Mouse (Mus musculus) kidney, embryonic 14.5 days (tissue): ENCODE results near the gene Gm28053. TPM values are rescaled to one million over a fixed set of nuclear protein-coding genes. Genes with fewer than 3 reads are reported as not detected.

ENCODE experiments used
- ATAC-seq: fragments of 200-750 bp; cut with Nextera tagmentation; 2 replicates; pipeline ENCODE4 v1.8.0; 2017; ENCODE audit warnings: moderate number of reproducible peaks, mild to moderate bottlenecking, moderate TSS enrichment, moderate library complexity; ENCODE audit not compliant: low FRiP score, low TSS enrichment
- H3K27ac ChIP-seq: fragments of 300-500 bp; sonication (generic); 2 replicates; pipeline ENCODE4 v1.5.1; 2014; ENCODE audit warnings: low read depth, mild to moderate bottlenecking, low read length, moderate library complexity, mixed read lengths
- H3K27me3 ChIP-seq: fragments of 300-500 bp; sonication (generic); 2 replicates; pipeline ENCODE4 v1.6.1; 2014; ENCODE audit warnings: mild to moderate bottlenecking, low read length; ENCODE audit not compliant: control insufficient read depth, insufficient read depth
- H3K36me3 ChIP-seq: fragments of 300-500 bp; sonication (generic); 2 replicates; pipeline ENCODE4 v1.6.1; 2014; ENCODE audit warnings: low read length, mixed read lengths; ENCODE audit not compliant: control insufficient read depth, insufficient read depth
- H3K4me1 ChIP-seq: fragments of 300-500 bp; sonication (generic); 2 replicates; pipeline ENCODE4 v1.6.1; 2014; ENCODE audit warnings: low read length, mixed read lengths; ENCODE audit not compliant: control insufficient read depth, insufficient read depth
- H3K4me2 ChIP-seq: fragments of 300-500 bp; sonication (generic); replicated peaks from 2 replicates; pipeline ENCODE4 v1.6.1; 2014; ENCODE audit warnings: low read depth, mild to moderate bottlenecking, low read length
- H3K4me3 ChIP-seq: fragments of 300-500 bp; sonication (generic); 2 replicates; pipeline ENCODE4 v1.5.1; 2014; ENCODE audit warnings: mild to moderate bottlenecking, low read length
- H3K9ac ChIP-seq: fragments of 300-500 bp; sonication (generic); 2 replicates; pipeline ENCODE4 v1.6.1; 2014; ENCODE audit warnings: low read depth, mild to moderate bottlenecking, low read length, moderate library complexity
- H3K9me3 ChIP-seq: fragments of 300-500 bp; sonication (generic); 2 replicates; pipeline ENCODE4 v1.6.1; 2016; ENCODE audit warnings: low read length; ENCODE audit not compliant: control insufficient read depth
- WGBS: fragments of 180-500 bp; shearing (Covaris S2); extraction: QIAGEN DNeasy Blood & Tissue Kit; methylation state at CpG from one replicate; pipeline ENCODE4 v1.1.7; 2014; 5-methylcytosine and 5-hydroxymethylcytosine counted together
- polyA plus RNA-seq: library from polyadenylated mRNA; unstranded; fragments of >200 nt; fragmentation: Nextera tagmentation; extraction: Ambion mirVana; gene quantifications from 2 replicates; pipeline ENCODE4 v1.2.1, GENCODE M21; 2014

The Gm28053 gene
- polyA plus RNA-seq, 1 experiment from 2014 or later: 4.8 TPM

GRCm38 (mm10) chr6:48741711-48742206 is 23.4 kb downstream of the Gm28053 start:
- 14% methylated on average over 9 of the region's 9 CpGs for WGBS
- H3K4me2 ChIP-seq: peak overlapping the region; percentile 75; the same call in 1 of the 2 replicates
- ATAC-seq: peak; percentile 53; the same call in 1 of the 2 replicates
- no peak overlapping the region for H3K4me3 ChIP-seq
- peaks cover 5% of the 10 kb centered on the region; the same call in 1 of the 2 replicates for H3K4me1 ChIP-seq
- no peaks in the 10 kb centered on the region for H3K36me3 ChIP-seq
- H3K9me3 ChIP-seq: no peaks in the 10 kb centered on the region
- H3K27ac ChIP-seq: no peak overlapping the region; the same call in 1 of the 2 replicates
- peaks cover 14% of the 10 kb centered on the region for H3K27me3 ChIP-seq
- no peak overlapping the region for H3K9ac ChIP-seq

DNA sequence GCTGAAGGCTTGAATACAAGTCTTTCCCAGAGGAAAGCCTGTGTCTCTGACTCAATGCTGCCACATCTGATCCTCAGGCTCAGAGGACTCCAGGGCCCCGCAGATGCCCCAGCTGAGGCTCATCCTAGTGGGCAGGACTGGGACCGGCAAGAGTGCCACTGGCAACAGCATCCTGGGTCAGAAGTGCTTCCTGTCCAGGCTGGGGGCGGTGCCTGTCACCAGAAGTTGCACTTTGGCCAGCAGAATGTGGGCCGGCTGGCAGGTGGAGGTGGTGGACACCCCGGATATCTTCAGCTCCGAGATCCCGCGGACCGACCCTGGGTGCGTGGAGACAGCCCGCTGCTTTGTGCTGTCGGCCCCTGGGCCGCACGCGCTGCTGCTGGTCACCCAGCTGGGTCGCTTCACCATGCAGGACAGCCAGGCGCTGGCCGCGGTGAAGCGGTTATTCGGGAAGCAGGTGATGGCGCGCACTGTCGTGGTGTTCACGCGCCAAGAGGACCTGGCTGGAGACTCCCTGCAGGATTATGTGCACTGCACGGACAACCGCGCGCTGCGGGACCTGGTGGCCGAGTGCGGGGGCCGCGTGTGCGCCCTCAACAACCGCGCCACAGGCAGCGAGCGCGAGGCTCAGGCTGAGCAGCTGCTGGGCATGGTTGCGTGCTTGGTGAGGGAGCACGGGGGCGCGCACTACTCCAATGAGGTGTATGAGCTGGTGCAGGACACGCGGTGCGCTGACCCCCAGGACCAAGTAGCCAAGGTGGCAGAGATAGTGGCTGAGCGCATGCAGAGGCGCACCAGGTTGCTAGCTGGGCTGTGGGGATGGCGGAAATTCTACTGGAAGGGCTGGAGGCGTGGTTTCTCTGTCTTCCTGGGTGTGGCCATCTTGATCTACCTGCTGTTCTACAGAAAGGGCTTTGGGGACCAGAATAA is 24.3 kb downstream of the Gm28053 start:
- H3K27ac ChIP-seq: peak overlapping the region; percentile 19; the same call in 1 of the 2 replicates

DNA sequence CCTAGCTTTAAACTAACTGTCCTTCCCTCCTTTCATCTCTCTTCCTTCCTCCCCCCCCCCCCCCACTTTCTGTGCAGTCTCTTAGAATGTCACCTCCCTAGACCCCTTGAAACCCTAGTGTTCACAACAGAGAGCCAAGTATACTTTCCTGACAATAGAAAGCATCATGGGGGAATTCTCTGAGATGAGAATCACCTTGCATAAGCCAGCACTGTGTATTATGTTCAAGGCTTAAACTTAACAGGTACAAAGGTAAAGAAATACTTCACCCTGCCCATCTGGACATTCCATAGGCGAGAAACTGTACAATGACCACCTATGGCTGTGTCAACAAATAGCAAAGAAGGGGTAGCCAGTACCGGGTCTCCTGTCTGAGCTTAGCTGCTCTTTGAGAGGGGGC is 27.1 kb downstream of the Gm28053 start:
- Histone ChIP-seq H3K27ac (peak overlapping the region; percentile 38; the same call in 1 of the 2 replicates), H3K4me3 (no peak overlapping the region), H3K36me3 (no peaks in the 10 kb centered on the region), H3K4me1 (peaks cover 5% of the 10 kb centered on the region; the same call in 1 of the 2 replicates), H3K27me3 (peaks cover 14% of the 10 kb centered on the region), H3K4me2 (no peak overlapping the region), H3K9me3 (no peaks in the 10 kb centered on the region), H3K9ac (no peak overlapping the region)
- 70% methylated on average over 2 of the region's 2 CpGs for WGBS
- ATAC-seq: no peak

More for the DNA sequence above, 24.3 kb downstream of the Gm28053 start:
- Histone ChIP-seq H3K4me2 (peak overlapping the region; percentile 75), H3K27me3 (peaks cover 14% of the 10 kb centered on the region), H3K9me3 (no peaks in the 10 kb centered on the region), H3K9ac (peak overlapping the region; percentile 47), H3K4me3 (peak overlapping the region; percentile 45), H3K36me3 (no peaks in the 10 kb centered on the region), H3K4me1 (peaks cover 5% of the 10 kb centered on the region; the same call in 1 of the 2 replicates)
- WGBS: 3% methylated on average over 52 of the region's 52 CpGs
- ATAC-seq: peak; percentile 53

- Histone ChIP-seq H3K4me3 (peak within 1 kb of the TSS; percentile 10; the same call in 1 of the 2 replicates), H3K4me1 (peaks cover 5% of the 10 kb centered on the region; the same call in 1 of the 2 replicates), H3K27ac (peak within 1 kb of the TSS; percentile 70; the same call in 1 of the 2 replicates), H3K36me3 (no peaks in the 10 kb centered on the region), H3K27me3 (peaks cover 14% of the 10 kb centered on the region), H3K9me3 (no peaks in the 10 kb centered on the region), H3K4me2 (0 out of 2 replicates have a peak within 1 kb of the TSS, but pooled peaks have one; percentile 12), H3K9ac (no peak within 1 kb of the TSS; the same call in 1 of the 2 replicates)
- no peak; the same call in 1 of the 2 replicates for ATAC-seq
- 48% methylated on average over 16 of the region's 16 CpGs for WGBS
Measured at GRCm38 (mm10) chr6:48745959-48746889, 27.8 kb downstream of the Gm28053 start, which contains the start of gene Gimap5. Gimap5 (plus strand) TSS chr6:48746197.

DNA sequence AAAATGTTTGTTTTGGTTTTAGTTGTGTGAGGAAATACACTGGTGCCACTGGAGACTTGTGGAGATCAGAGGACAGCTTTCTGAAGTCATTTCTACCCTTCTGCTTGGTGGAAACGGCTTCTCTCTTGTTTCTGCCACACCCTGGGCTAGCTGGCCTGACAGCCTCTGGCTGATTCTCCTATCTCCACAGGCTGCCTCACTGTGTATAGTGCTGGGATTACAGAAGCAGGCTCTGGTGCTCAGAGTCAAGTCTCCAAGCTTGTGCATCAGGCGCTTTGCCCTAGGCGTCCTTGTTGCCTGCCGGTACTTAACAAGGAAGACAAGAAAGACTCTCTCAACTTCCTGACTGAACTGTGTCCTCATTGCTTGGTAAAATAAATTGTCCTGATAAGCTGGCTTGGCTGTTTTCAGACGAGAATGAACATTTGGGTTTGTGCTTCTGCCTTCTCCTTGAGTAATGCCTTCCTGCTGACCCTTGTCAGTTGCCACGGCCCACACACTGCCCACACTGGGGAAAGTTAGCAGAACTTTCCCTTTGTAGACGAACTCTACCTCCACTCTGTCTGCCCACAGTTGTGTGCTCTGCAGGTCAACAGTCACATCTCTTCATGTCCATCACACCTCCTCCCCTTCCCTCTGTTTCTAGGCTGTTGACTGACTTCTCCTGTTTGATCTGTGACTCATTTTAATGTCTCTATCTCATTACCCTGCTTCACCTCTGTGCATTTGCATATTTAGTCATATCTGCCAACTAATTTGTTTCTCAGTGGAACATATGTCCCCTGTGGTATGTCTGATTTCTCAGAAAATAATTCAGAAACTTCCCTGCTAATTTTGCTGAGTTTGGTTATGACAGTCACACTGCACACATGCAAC is 28.9 kb downstream of the Gm28053 start:
- H3K9me3 ChIP-seq: no peaks in the 10 kb centered on the region
- no peak overlapping the region; the same call in 1 of the 2 replicates for H3K9ac ChIP-seq
- peak overlapping the region; percentile 42; the same call in 1 of the 2 replicates for H3K27ac ChIP-seq
- peak overlapping the region; percentile 12; the same call in 1 of the 2 replicates for H3K4me2 ChIP-seq
- ATAC-seq: no peak
- peak overlapping the region; percentile 10; the same call in 1 of the 2 replicates for H3K4me3 ChIP-seq
- H3K27me3 ChIP-seq: peaks cover 10% of the 10 kb centered on the region
- no peaks in the 10 kb centered on the region for H3K36me3 ChIP-seq
- H3K4me1 ChIP-seq: peaks cover 4% of the 10 kb centered on the region; the same call in 1 of the 2 replicates
- 43% methylated on average over 7 of the region's 7 CpGs for WGBS

DNA sequence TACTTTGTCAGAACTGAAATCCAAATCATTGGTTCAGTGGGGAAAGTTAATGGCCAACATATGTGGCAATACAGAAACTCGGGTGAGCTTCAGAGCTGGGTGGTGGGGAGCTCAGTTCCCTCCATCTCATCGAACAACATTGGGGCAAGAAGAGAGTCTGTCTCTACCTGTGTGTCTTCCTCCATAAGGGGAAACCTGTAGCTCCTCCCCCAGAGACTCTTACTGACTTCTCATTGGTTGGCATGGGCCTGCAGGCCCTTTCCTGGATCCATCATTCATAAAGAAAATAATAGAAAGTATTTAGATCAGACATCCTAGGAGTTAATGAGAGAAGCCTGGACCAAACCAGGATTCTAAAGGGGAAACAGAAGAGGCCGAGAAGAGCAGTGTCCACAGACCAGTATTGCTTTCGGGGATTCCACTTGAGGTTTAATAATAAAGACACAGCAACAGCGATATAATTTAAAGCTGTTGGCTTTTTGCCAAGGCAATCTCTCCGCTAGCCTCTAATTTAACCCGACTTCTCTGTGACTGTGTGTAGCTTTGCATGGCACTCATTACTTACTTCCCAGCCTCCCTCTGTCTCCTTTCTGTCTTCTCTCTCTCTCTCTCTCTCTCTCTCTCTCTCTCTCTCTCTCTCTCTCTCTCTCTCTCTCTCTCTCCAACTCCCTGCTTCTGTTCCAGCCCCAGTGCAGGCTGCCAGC is 45.3 kb downstream of the Gm28053 start:
- Histone ChIP-seq H3K27ac (no peak overlapping the region), H3K36me3 (no peaks in the 10 kb centered on the region), H3K27me3 (no peaks in the 10 kb centered on the region), H3K4me1 (no peaks in the 10 kb centered on the region), H3K9ac (no peak overlapping the region), H3K4me2 (no peak overlapping the region), H3K9me3 (0 out of 2 replicates have a peak, but pooled peaks cover 3% of the 10 kb centered on the region), H3K4me3 (no peak overlapping the region)
- 72% methylated on average over 7 of the region's 7 CpGs for WGBS
- ATAC-seq: no peak

DNA sequence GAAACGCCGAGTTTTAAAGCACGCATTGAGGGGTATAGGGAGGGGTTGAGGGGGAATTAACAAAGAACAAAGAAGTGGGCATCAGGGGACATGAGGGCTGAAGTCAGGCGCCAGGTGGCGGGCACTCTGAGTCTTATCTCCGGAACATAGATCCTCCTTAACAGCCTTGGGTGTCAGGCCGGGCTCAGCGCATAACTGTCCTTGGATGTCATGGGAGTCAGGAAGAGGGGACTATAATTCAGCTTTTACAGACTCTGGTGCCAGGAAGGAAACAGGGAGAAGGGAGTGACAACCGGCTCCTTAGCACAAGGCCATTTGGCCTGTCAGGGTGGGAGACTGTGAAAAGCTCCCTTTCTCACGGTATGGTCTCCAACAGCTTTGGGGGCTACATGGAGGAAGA is 46.1 kb downstream of the Gm28053 start:
- WGBS: 88% methylated on average over 10 of the region's 10 CpGs
- no peak overlapping the region for H3K27ac ChIP-seq
- no peaks in the 10 kb centered on the region for H3K4me1 ChIP-seq
- H3K9me3 ChIP-seq: 0 out of 2 replicates have a peak, but pooled peaks cover 3% of the 10 kb centered on the region
- no peaks in the 10 kb centered on the region for H3K27me3 ChIP-seq
- no peak overlapping the region for H3K4me3 ChIP-seq
- no peak for ATAC-seq
- no peaks in the 10 kb centered on the region for H3K36me3 ChIP-seq
- no peak overlapping the region for H3K9ac ChIP-seq
- H3K4me2 ChIP-seq: no peak overlapping the region
